18 mouse cellular contexts compared by ENCODE assay signal in genomic region chr19:38880300-38880699, GRCm38 (mm10). TPM values are rescaled to one million over a fixed set of nuclear protein-coding genes. Genes with fewer than 3 reads are reported as not detected.
DNase-seq lines count a peak whose midpoint lies in the region; TF ChIP-seq lines count a peak whose summit lies in the region.
"Had no signal": no experiment of that assay in that cellular context is flagged by ENCODE, and none has a peak within 500 bp of the region (broad histone marks: within the 10 kb centered on the region; RNA-seq: fewer than 3 reads in every experiment).

No protein-coding gene starts in this region.

- H3K36me3 ChIP-seq in heart, adult 2 months (ENCODE audit: control insufficient read depth, insufficient read depth, low read length): no peaks in the 10 kb centered on the region
- H3K36me3 ChIP-seq: heart, embryonic 15.5 days; midbrain, embryonic 15.5 days; neural tube, embryonic 12.5 days; stomach, embryonic 15.5 days had no signal

- H3K79me2 ChIP-seq in heart, adult 2 months (replicated peaks; ENCODE audit: control insufficient read depth, insufficient read depth, low read length): no peaks in the 10 kb centered on the region

- intact Hi-C loops in heart, adult 2 months (cut with DNase I): no loop called here

- no peak overlapping the region for H3K27ac ChIP-seq in heart, adult 2 months
- H3K27ac ChIP-seq: forebrain, embryonic 13.5 days; heart, embryonic 15.5 days; hindbrain, embryonic 13.5 days; limb, embryonic 15.5 days; midbrain, embryonic 15.5 days; neural tube, embryonic 12.5 days; stomach, embryonic 15.5 days had no signal

- TF ChIP-seq EP300 in heart, adult 2 months (IDR thresholded peaks at IDR 0.05; ENCODE audit: insufficient read depth, low read depth, low read length): no peak

- no peak overlapping the region for H3K9ac ChIP-seq in heart, adult 2 months (ENCODE audit: low read depth, low read length)
- H3K9ac ChIP-seq: forebrain, embryonic 13.5 days; heart, embryonic 15.5 days; hindbrain, embryonic 13.5 days; limb, embryonic 15.5 days; midbrain, embryonic 15.5 days; neural tube, embryonic 12.5 days; stomach, embryonic 15.5 days had no signal

- H3K27me3 ChIP-seq in heart, adult 2 months (ENCODE audit: control insufficient read depth, insufficient read depth, low read length): no peaks in the 10 kb centered on the region
- H3K27me3 ChIP-seq: forebrain, embryonic 13.5 days; heart, embryonic 15.5 days; hindbrain, embryonic 13.5 days; limb, embryonic 15.5 days; midbrain, embryonic 15.5 days; neural tube, embryonic 12.5 days; stomach, embryonic 15.5 days had no signal

- H3K4me1 ChIP-seq in heart, adult 2 months (ENCODE audit: control insufficient read depth, insufficient read depth, low read length): no peaks in the 10 kb centered on the region
- H3K4me1 ChIP-seq: forebrain, embryonic 13.5 days; heart, embryonic 15.5 days; hindbrain, embryonic 13.5 days; limb, embryonic 15.5 days; midbrain, embryonic 15.5 days; neural tube, embryonic 12.5 days; stomach, embryonic 15.5 days had no signal

- no peak for TF ChIP-seq POLR2A in heart, adult 2 months (IDR thresholded peaks at IDR 0.05; ENCODE audit: insufficient read depth, low read depth, low read length)

- no peak overlapping the region for H3K4me3 ChIP-seq in heart, adult 2 months
- H3K4me3 ChIP-seq: forebrain, embryonic 13.5 days; heart, embryonic 15.5 days; hindbrain, embryonic 13.5 days; limb, embryonic 15.5 days; midbrain, embryonic 15.5 days; neural tube, embryonic 12.5 days; stomach, embryonic 15.5 days had no signal

- peak; percentile 43 for TF ChIP-seq CTCF in heart, adult 2 months (IDR thresholded peaks at IDR 0.05)

- DNase-seq in heart, adult 2 months: no peak
- no peak for DNase-seq in heart, postnatal 4 days
- DNase-seq in lung, postnatal 10 days: peak; percentile 20
- DNase-seq in lung, postnatal 14 days: no peak
- peak; percentile 54 for DNase-seq in ZHBTc4 (ENCODE audit: low read depth, low spot score)
- DNase-seq in neural tube, embryonic 10.5 days (ENCODE audit: extremely low spot score, low spot score): no peak
- DNase-seq in gastrocnemius, postnatal 25 days: no peak
- DNase-seq: adrenal gland, postnatal 25 days; cerebellum, adult 18-20 months; kidney, adult 2 months; lung, postnatal 36 days had no signal

RNA-seq across cellular contexts. Expression of gene Tbc1d12, which starts 43.9 kb away (rescaled TPM):
- total RNA-seq in heart, adult 2 months (2021): 1 to 10 TPM; 6.8 to 7.0 TPM
- 1.5 and 3.1 TPM in 2 replicates for polyA plus RNA-seq in heart, adult 2 months (2012; rRNA removed)
- total RNA-seq in heart, postnatal 4 days (2021): 1 to 10 TPM; 6.1 TPM
- 1 to 10 TPM; 2.8 to 3.5 TPM for total RNA-seq in gastrocnemius, postnatal 25 days (2021)

RNA-seq across cellular contexts. Expression of gene Hells, which starts 50.4 kb away (rescaled TPM):
- total RNA-seq in heart, adult 2 months (2021): under 1 TPM; 0.48 to 0.57 TPM
- 0.08 and 0.35 TPM in 2 replicates for polyA plus RNA-seq in heart, adult 2 months (2012; rRNA removed)
- 10 to 100 TPM; 23.0 to 25.2 TPM for total RNA-seq in heart, postnatal 4 days (2021)
- 1 to 10 TPM; 1.0 to 1.1 TPM for total RNA-seq in gastrocnemius, postnatal 25 days (2021)

Comparison
In these comparisons a context has a peak if more than half of its experiments do, and no peak if none do; other contexts are left out.
1. DNase-seq: peak in lung, postnatal 10 days (single experiment) and ZHBTc4 (single experiment); none in heart, adult 2 months (0 of 2), heart, postnatal 4 days (single experiment), lung, postnatal 14 days (single experiment), neural tube, embryonic 10.5 days (single experiment) and gastrocnemius, postnatal 25 days (single experiment).
2. RNA of gene Hells, which starts 50.4 kb away (total RNA-seq): 23.0 to 25.2 TPM in heart, postnatal 4 days; 1.0 to 1.1 TPM in gastrocnemius, postnatal 25 days and 0.48 to 0.57 TPM in heart, adult 2 months; every median in the first group is over 10 times any median in the second.